Mouse (Mus musculus): Measurements from ENCODE around the gene Sfswap. TPM values are rescaled to one million over a fixed set of nuclear protein-coding genes. Genes with fewer than 3 reads are reported as not detected.
"Not testable (repeated sequence)": the region's sequence is repeated elsewhere in the genome, so short reads cannot be mapped to it uniquely, and the experiment has no call there.

Sfswap gene
- total RNA-seq (2021): 68.9 and 74.1 TPM in 2 replicates
- long read RNA-seq, transcript Sfswap-201 (18 exons, 3,313 nt): minor isoform, 5 of 24 reads
- long read RNA-seq, transcript Sfswap-212 (1 exons, 3,398 nt): major isoform, 8 of 24 reads
- long read RNA-seq, partial matches to known transcripts: 9 of 24 reads
- long read RNA-seq, other reads (novel, unspliced or antisense): 2 of 24 reads

- peak; percentile 71 for DNase-seq
Measured at GRCm38 (mm10) chr5:129500722-129501634, at the start of gene Sfswap. Sfswap (plus strand) TSS chr5:129501221.

GRCm38 (mm10) chr5:129452561-129452960, 48.5 kb upstream of the Sfswap start:
- no peak for DNase-seq

GRCm38 (mm10) chr5:129454802-129455528, 46.1 kb upstream of the Sfswap start:
- DNase-seq: peak; percentile 54

- no peak for DNase-seq
Measured at GRCm38 (mm10) chr5:129455529-129455896, 45.5 kb upstream of the Sfswap start.

- DNase-seq: no peak
Measured at GRCm38 (mm10) chr5:129456579-129457140, 44.4 kb upstream of the Sfswap start.

- DNase-seq: no peak
Measured at GRCm38 (mm10) chr5:129458109-129458508, 42.9 kb upstream of the Sfswap start.

- no peak for DNase-seq
Measured at GRCm38 (mm10) chr5:129458541-129458940, 42.5 kb upstream of the Sfswap start.

GRCm38 (mm10) chr5:129460798-129461476, 40.1 kb upstream of the Sfswap start:
- no peak for DNase-seq

- not testable (repeated sequence) for DNase-seq
Measured at GRCm38 (mm10) chr5:129463648-129464047, 37.4 kb upstream of the Sfswap start.

GRCm38 (mm10) chr5:129465788-129466187, 35.2 kb upstream of the Sfswap start:
- no peak for DNase-seq

- no peak for DNase-seq
Measured at GRCm38 (mm10) chr5:129475532-129476045, 25.4 kb upstream of the Sfswap start.

- DNase-seq: no peak
Measured at GRCm38 (mm10) chr5:129489879-129490278, 11.1 kb upstream of the Sfswap start.

GRCm38 (mm10) chr5:129501671-129502070, 650 bp downstream of the Sfswap start:
- DNase-seq: peak; percentile 11

GRCm38 (mm10) chr5:129506886-129507285, 5.9 kb downstream of the Sfswap start:
- no peak for DNase-seq

- peak; percentile 92 for DNase-seq
Measured at GRCm38 (mm10) chr5:129518180-129518579, 17.2 kb downstream of the Sfswap start.

GRCm38 (mm10) chr5:129518786-129519185, 17.8 kb downstream of the Sfswap start:
- no peak for DNase-seq

- DNase-seq: peak; percentile 40
Measured at GRCm38 (mm10) chr5:129519591-129519990, 18.6 kb downstream of the Sfswap start.

GRCm38 (mm10) chr5:129521501-129521900, 20.5 kb downstream of the Sfswap start:
- no peak for DNase-seq

- DNase-seq: no peak
Measured at GRCm38 (mm10) chr5:129521913-129522312, 20.9 kb downstream of the Sfswap start.

- no peak for DNase-seq
Measured at GRCm38 (mm10) chr5:129523166-129523565, 22.1 kb downstream of the Sfswap start.

GRCm38 (mm10) chr5:129524751-129525150, 23.7 kb downstream of the Sfswap start:
- DNase-seq: peak; percentile 19

GRCm38 (mm10) chr5:129527162-129527561, 26.1 kb downstream of the Sfswap start:
- DNase-seq: no peak
